Mouse (Mus musculus) cortical plate, adult 2 months (tissue): ENCODE measurements around the gene Clrn3. TPM values are rescaled to one million over a fixed set of nuclear protein-coding genes. Genes with fewer than 3 reads are reported as not detected.
A peak's percentile ranks its signal among the peaks of the same experiment; 100 is the strongest.

Source experiments
- H3K27ac ChIP-seq: fragments of 200-500 bp; 2 replicates; pipeline ENCODE4 v1.5.1; 2012; ENCODE audit warnings: low read length, control low read depth, inconsistent platforms; ENCODE audit not compliant: insufficient read depth
- H3K4me1 ChIP-seq: fragments of 200-500 bp; 2 replicates; pipeline ENCODE4 v1.6.1; 2011; ENCODE audit warnings: low read length; ENCODE audit not compliant: control insufficient read depth, insufficient read depth
- H3K4me3 ChIP-seq: fragments of 200-500 bp; 2 replicates; pipeline ENCODE4 v1.5.1; 2011; ENCODE audit warnings: mild to moderate bottlenecking, low read length, control low read depth; ENCODE audit not compliant: insufficient read depth
- CTCF ChIP-seq: fragments of 200-500 bp; IDR thresholded peaks from 2 replicates; pipeline ENCODE4 v1.5.1; 2011; ENCODE audit warnings: mild to moderate bottlenecking, control low read depth, low read length; ENCODE audit not compliant: insufficient read depth; ENCODE audit errors: extremely low read depth
- POLR2A ChIP-seq: fragments of 200-500 bp; IDR thresholded peaks from 2 replicates; pipeline ENCODE4 v1.6.1; 2011; ENCODE audit warnings: mild to moderate bottlenecking, low read length, control low read depth; ENCODE audit not compliant: insufficient read depth; ENCODE audit errors: extremely low read depth
- polyA plus RNA-seq: library from polyadenylated mRNA; depleted of rRNA; stranded (reverse); fragments of >200 nt; gene quantifications from 2 replicates; pipeline ENCODE4 v1.2.3, GENCODE M21; 2012

Gene Clrn3
- polyA plus RNA-seq, 1 experiment, result not detected

GRCm38 (mm10) chr7:135556663-135557402 is 28.4 kb upstream of the Clrn3 start:
- H3K4me1 ChIP-seq, result no peaks in the 10 kb centered on the region; the same call in 1 of the 2 replicates
- no peak overlapping the region for H3K4me3 ChIP-seq
- H3K27ac ChIP-seq, result no peak overlapping the region
- TF ChIP-seq CTCF, result no peak
- TF ChIP-seq POLR2A, result no peak

DNA sequence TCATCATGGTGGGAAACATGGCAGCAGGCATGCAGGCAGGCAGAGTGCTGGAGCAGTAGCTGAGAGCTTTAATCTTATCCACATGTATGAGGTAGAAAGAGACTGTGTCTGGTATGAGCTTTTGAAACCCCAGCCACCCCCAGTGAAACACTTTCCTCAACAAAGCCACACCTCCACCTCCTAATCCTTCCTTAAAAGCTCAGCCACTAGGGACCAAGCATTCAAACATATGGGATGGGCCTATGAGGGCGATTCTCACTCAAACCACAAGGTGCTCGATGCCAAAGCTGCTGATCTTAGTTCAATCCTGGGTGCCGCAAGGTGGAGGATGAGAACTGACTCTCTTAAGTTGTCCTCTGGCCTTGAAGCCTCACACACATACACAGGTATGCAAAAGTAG is 25.1 kb upstream of the Clrn3 start:
- no peak overlapping the region for H3K27ac ChIP-seq
- peaks cover 2% of the 10 kb centered on the region; the same call in 1 of the 2 replicates for H3K4me1 ChIP-seq
- H3K4me3 ChIP-seq, result no peak overlapping the region
- TF ChIP-seq CTCF (no peak), POLR2A (no peak)

DNA sequence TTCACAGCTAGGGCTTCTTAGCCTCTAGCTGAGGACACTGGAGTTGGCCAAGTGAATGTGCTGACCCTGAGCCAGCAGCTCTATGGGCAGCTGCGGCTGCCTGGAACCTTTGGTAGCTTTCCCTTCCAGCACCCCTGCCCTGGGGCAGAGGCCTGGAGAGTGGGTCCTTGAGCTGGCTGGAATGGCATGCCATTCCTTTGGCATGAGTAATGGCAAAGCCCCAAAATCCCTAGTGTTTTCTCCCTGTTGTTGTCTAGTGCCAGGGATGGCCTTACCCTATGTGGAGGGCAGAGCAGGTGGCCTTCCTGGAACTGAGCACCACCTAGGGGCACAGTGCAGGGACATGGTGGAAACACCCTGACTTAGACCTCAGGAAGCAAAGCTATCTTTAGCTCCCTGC is 23.1 kb upstream of the Clrn3 start:
- no peak overlapping the region for H3K27ac ChIP-seq
- peaks cover 8% of the 10 kb centered on the region for H3K4me1 ChIP-seq
- no peak overlapping the region for H3K4me3 ChIP-seq
- TF ChIP-seq CTCF (no peak), POLR2A (no peak)

GRCm38 (mm10) chr7:135548434-135548833 is 20.0 kb upstream of the Clrn3 start:
- no peak overlapping the region for H3K27ac ChIP-seq
- TF ChIP-seq CTCF, result no peak
- no peak for TF ChIP-seq POLR2A
- H3K4me1 ChIP-seq, result peaks cover 9% of the 10 kb centered on the region
- H3K4me3 ChIP-seq, result no peak overlapping the region

DNA sequence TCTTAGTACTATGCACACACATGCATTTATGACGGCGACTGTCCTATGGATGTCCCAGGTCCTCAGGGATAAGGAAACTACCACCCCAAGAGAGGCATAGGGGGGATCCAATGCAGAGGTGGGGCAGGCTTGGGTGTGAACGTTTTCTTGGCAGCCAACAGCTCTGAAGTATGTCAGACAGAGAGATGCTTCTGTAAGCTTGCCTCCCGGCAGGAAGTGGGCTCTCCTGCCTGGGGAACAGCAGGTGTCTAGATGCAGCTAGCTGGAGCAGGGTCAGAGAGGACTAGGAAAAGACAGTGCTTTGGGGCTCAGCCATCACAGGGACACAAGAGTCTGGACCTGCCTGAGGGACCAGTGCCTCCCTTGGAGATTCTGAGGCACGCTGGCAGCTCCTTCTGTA is 18.1 kb upstream of the Clrn3 start:
- H3K4me3 ChIP-seq, result no peak overlapping the region
- TF ChIP-seq CTCF (no peak), POLR2A (no peak)
- H3K27ac ChIP-seq, result no peak overlapping the region
- H3K4me1 ChIP-seq, result peaks cover 8% of the 10 kb centered on the region

GRCm38 (mm10) chr7:135545957-135546356 is 17.5 kb upstream of the Clrn3 start:
- Histone ChIP-seq H3K27ac (no peak overlapping the region), H3K4me3 (no peak overlapping the region), H3K4me1 (peaks cover 8% of the 10 kb centered on the region)
- TF ChIP-seq CTCF (no peak), POLR2A (no peak)

GRCm38 (mm10) chr7:135544321-135544720 is 15.9 kb upstream of the Clrn3 start:
- Histone ChIP-seq H3K27ac (no peak overlapping the region), H3K4me3 (no peak overlapping the region), H3K4me1 (peaks cover 8% of the 10 kb centered on the region)
- TF ChIP-seq POLR2A (no peak), CTCF (no peak)

DNA sequence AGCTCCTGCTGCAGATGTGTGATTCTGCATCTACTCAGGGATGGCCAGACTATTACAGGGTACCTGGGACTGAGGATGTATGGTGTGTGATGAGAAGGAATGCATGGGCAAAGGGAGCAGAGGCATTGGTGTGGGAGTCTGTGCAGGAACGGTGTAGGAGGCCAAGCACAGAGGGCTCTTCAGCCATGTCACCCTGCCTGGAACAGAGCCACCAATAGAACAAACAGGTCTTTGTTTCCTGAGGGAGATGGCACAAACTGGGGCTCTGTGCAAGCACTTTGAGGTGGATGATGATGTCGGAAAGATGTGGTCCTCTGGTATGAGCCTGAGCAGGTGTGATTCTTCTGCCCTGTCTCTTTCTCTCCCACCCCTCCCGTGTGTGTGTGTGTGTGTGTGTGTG is 14.6 kb upstream of the Clrn3 start:
- Histone ChIP-seq H3K4me1 (peaks cover 5% of the 10 kb centered on the region; the same call in 1 of the 2 replicates), H3K27ac (no peak overlapping the region)
- TF ChIP-seq POLR2A (no peak), CTCF (no peak)

DNA sequence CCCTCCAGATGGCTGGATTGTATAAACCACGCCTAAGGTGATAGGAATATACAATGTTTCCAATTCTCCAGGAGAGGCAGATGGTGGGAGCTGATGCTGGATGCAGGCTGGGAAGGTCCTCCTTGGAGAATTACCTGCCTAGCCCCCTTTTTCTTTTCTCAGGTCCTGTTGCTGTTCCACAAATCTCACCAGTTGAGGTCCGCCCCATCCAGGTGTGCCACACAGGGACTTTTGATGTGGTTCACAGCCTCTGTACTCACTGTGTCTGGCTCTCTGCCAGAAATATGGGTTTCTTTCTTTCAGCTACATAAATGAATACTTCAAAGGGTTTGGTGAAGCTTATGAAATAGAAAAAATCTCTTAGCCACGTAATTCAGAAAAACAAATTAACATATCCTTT is 13.8 kb upstream of the Clrn3 start:
- Histone ChIP-seq H3K4me1 (0 out of 2 replicates have a peak, but pooled peaks cover 3% of the 10 kb centered on the region), H3K27ac (no peak overlapping the region), H3K4me3 (no peak overlapping the region)
- no peak for TF ChIP-seq POLR2A
- TF ChIP-seq CTCF, result no peak

More for the DNA sequence above, 14.6 kb upstream of the Clrn3 start:
- H3K4me3 ChIP-seq, result no peak overlapping the region

GRCm38 (mm10) chr7:135539429-135539828 is 11.0 kb upstream of the Clrn3 start:
- Histone ChIP-seq H3K27ac (no peak overlapping the region), H3K4me3 (peak overlapping the region; percentile 100; the same call in 1 of the 2 replicates), H3K4me1 (no peaks in the 10 kb centered on the region; the same call in 1 of the 2 replicates)
- TF ChIP-seq POLR2A, result no peak
- TF ChIP-seq CTCF, result no peak
